Mouse (Mus musculus) adrenal gland, postnatal 36 days (tissue): ENCODE measurements around the gene Exoc2. TPM values are rescaled to one million over a fixed set of nuclear protein-coding genes. Genes with fewer than 3 reads are reported as not detected.

Experiments used
- DNase-seq, 2 experiments: peaks; one replicate each; pipeline ENCODE4 v3.0.0; 2021; ENCODE audit warnings: mixed read lengths in 1 of 2
- total RNA-seq, 2 experiments: library from RNA; stranded (reverse); gene quantifications; 2 replicates each; pipeline ENCODE4 v1.2.3; 2021

Gene Exoc2
- total RNA-seq, 2 experiments from 2014 or later, result 31.0 to 34.9 TPM

GRCm38 (mm10) chr13:30824903-30825302, 149.0 kb downstream of the Exoc2 start:
- no peak for DNase-seq

DNA sequence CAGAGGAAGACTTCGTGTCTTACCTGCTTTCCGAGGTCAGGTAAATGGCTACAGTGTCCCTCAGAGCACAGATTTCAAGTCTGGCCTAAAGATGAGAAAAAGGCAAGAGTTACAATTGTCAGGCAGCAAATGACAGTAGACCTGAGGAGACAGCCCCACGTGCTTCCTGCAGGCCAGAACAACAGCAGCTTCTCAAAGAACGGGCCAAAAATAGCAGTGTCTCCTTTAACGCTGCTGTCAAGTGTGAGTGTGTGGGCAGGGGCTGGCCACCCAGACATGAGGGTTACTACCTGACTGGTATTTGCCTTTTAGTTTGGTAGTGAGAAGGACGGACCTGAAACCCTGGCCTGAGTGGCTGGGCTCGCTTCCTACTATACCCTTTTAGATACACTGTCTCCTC, 153.3 kb downstream of the Exoc2 start:
- DNase-seq, result no peak

GRCm38 (mm10) chr13:30819891-30820290, 154.0 kb downstream of the Exoc2 start:
- DNase-seq, result no peak

GRCm38 (mm10) chr13:30817436-30817835, 156.5 kb downstream of the Exoc2 start:
- no peak for DNase-seq

DNA sequence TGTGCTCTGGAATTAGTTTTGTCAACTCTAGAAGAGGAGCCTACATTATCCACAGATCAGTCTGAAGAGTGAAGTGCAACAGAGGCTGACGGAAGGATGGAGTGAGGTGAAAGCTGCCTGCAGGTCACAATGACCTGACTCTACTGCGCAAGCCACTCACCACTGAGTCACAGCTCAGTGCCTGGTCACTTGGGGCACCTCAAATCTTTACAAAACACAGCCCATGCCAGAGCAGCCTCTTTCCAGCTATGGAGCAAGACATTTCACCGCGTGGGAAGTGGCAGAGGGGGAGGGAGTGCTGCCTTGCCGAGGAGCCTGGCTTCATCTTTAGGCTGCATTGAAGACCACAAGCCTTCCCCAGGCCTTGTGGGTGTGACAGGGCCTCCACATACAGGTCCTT, 159.6 kb downstream of the Exoc2 start:
- DNase-seq, result no peak

GRCm38 (mm10) chr13:30813464-30813863, 160.4 kb downstream of the Exoc2 start:
- no peak for DNase-seq

- no peak for DNase-seq
These were observed 164.7 kb downstream of the Exoc2 start for GRCm38 (mm10) chr13:30809240-30809639.

- DNase-seq, result no peak
These were observed 171.4 kb downstream of the Exoc2 start for GRCm38 (mm10) chr13:30802336-30802955.

- DNase-seq, result no peak
These were observed 172.0 kb downstream of the Exoc2 start for GRCm38 (mm10) chr13:30801886-30802285.

DNA sequence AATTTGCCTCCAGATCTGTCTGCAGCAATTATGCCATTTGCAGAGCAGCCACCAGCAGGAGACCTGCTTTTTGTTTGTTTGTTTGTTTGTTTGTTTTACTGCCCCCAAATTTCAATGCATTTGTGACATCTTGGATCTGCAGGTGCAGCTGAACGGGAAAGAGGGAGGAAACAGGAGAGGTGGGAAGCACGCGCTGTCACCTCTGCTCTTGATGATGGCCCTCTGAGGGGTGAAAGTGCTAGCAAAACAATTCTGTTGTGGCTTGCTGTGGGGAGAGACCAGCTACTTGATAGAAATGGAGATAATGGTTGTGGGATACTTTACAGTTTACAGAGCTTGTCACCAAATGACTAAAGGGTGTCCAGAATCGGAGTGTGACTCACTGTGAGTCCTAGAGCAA, 177.9 kb downstream of the Exoc2 start:
- DNase-seq, result no peak

GRCm38 (mm10) chr13:30793616-30794015, 180.3 kb downstream of the Exoc2 start:
- peak; percentile 69 to 73 for DNase-seq

DNA sequence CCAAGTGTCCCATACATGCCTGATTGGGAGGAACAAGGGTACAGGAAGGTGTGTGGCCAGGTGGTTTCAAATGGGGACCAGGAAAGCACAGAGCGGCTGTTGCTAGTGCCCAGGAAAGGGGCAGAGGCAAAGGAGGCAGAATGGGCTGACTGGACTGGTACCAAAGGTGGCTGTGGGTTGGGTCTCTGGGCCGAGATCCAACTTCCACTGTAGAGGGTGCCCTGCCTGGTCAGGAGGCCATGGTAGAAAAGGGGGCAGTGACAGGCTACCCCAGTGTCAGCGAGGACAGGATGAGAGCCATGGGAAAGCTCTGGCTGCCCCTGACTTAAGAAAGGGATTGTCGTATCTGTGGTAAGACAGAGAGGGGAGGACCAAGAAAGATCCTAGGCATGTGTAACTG, 180.7 kb downstream of the Exoc2 start:
- no peak for DNase-seq

- no peak for DNase-seq
These were observed 181.2 kb downstream of the Exoc2 start for GRCm38 (mm10) chr13:30792741-30793140.

GRCm38 (mm10) chr13:30792308-30792707, 181.6 kb downstream of the Exoc2 start:
- DNase-seq, result no peak

DNA sequence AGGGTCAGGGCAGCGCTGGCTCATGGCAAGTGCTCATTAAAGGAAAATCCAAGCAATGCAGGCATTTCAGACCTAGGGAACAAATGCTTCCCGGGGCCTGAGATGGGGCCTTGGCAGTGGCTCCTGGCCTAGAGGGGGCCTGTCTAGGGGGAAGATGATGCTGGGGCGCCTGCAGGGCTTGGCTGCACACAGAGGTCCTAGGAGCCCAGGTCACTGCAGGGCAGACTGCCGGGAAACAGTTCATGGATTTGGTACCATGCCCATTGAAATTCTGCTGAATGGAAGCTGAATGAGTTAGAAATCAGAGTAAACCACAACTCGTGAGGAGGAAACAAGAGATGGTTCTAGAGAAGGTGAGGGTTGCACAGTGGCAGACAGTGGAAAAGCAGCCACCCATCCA, 183.9 kb downstream of the Exoc2 start:
- no peak for DNase-seq

- no peak for DNase-seq
These were observed 185.5 kb downstream of the Exoc2 start for GRCm38 (mm10) chr13:30788421-30788820.

- no peak for DNase-seq
These were observed 185.9 kb downstream of the Exoc2 start for GRCm38 (mm10) chr13:30787960-30788359.

GRCm38 (mm10) chr13:30787556-30787955, 186.3 kb downstream of the Exoc2 start:
- DNase-seq, result no peak

DNA sequence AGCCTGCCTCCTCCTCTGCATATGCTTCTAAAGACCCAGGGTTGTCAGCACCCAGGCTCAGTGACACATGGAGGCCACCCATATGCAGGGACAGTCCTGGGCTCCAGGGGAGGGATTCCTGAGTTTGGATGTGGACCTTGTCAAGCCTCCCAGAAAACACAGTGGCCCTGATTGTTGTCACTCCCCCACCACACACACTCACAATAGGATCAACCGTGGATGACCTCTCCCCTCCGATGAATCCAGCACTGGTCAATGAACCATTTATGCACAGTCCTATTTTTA, 186.9 kb downstream of the Exoc2 start:
- no peak for DNase-seq

- no peak for DNase-seq
These were observed 187.5 kb downstream of the Exoc2 start for GRCm38 (mm10) chr13:30786235-30787035.

DNA sequence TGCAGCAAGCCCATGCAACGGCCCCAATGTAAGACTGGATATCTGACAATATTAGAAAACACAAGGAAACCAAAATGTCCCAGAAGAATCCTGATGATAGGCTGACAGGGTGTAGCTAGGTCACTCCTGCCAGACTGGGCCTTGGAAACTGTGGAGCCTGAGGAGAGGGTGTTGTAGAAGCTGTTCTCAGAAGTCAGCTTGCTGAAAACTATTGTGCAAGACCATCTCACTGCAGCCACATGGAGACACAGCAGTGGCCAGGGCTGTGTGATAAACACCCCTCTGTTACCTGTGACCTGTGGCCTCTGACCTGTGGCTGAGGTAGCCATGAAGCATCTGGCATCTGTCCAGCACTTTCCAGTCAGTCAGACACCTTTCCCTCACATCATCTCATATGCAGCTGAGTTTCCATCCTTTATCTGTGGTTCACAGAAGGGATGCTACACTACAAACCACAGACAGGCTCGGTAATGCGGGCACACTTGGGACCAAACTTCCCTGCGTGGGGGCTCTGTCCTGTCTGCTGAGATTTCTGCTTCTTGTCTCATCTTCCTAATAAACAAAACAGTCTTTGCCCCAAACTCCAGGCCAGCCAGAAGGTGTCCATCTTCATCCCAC, 188.4 kb downstream of the Exoc2 start:
- DNase-seq, result no peak

DNA sequence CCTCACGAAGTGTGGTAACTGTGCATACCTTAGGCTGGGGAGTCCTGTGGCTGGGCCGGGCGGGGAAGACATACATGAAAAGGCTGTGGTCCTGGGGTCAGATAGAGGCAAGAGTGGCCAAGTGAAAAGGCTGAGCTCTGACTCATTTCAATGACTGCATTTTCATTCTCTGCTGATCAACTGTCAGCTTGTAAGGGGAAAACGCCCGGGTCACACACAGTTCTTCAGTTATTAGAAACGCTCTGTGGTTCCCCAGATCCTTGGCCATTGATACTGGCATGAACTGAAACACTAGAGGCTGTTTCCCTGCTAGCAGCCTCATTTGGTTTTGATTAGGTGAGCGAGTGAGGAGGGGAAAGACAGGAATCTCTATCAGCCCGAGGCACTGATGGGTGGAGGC, 191.5 kb downstream of the Exoc2 start:
- no peak for DNase-seq

DNA sequence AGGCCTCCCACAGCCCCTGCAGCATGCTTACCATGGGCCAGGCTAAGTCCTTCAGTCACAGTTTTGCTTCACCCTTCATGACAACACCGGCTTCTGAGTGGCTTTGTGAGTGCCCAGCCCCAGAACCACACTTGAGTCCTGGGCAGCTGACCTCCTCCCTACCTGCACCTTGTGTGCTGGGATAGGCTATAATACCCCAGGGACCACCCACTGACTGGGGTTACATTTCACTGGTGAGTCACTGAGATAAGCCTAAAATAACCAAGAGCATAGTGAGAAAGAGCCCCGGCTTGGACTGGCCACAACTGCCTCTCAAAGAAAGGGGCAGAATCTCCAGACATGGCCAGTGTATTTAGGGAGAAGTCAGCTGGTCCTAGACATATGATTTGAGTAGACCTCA, 192.0 kb downstream of the Exoc2 start:
- no peak for DNase-seq
